Mouse (Mus musculus): ENCODE results near the gene Tha1. TPM values are rescaled to one million over a fixed set of nuclear protein-coding genes. Genes with fewer than 3 reads are reported as not detected.
A peak's percentile ranks its signal among the peaks of the same experiment; 100 is the strongest.

Tha1 gene
- total and polyA plus RNA-seq, 2 experiments from 2014 or later = 2.9 to 8.2 TPM

DNA sequence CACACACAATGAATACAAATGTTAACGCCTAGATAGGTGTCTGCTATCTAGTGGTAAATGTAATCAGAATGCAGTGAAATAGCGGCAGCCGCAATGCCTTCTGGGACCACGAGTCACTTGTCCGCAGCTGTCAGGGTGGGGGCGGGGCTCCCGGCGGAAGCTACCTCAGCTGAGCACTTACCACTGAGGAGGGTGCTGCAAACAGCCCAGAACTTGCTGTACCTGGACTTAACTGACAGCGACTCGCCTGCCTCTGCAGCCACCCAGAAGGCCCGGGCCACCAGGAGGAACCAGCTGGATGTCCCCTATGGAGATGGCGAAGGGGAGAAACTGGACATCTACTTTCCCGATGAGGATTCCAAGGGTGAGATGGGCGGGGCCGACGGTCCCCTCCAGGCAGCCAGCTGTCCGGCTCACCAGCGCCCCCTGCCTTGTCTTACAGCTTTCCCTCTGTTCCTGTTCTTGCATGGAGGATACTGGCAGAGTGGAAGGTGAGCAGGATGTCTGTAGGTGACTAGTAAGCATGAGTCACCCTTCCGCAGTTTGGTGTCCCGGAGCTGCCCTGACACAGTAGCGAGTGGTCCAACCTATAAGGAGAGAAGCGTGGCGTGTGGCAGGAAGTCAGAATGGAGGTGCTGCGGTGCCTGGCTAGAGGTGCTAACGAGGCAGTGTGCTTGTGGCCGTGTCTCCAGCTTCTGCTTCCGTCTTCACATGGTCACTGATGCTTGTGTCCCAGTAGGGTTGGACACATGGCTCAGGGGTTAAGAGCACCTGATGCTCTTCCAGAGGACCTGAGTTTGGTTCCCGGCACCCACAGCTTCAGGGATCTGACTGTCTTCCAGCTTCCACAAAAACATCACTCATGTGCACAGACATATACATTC is 41.0 kb downstream of the Tha1 start:
- H3K4me1 ChIP-seq (ENCODE audit: insufficient read depth) = no peaks in the 10 kb centered on the region
- H3K36me3 ChIP-seq (ENCODE audit: insufficient read depth) = no peaks in the 10 kb centered on the region
- peak overlapping the region; percentile 44 for H3K4me2 ChIP-seq (ENCODE audit: low read depth)
- peak; percentile 71 for TF ChIP-seq CTCF (IDR thresholded peaks at IDR 0.05; ENCODE audit: low read depth)
- DNase-seq (peak; percentile 84), ATAC-seq (peak; percentile 85)
- 20% methylated on average over 28 of the region's 28 CpGs for WGBS
- no peaks in the 10 kb centered on the region for H3K27me3 ChIP-seq (ENCODE audit: insufficient read depth, low read length)
- peak overlapping the region; percentile 33 for H3K9ac ChIP-seq
- H3K4me3 ChIP-seq (ENCODE audit: low read depth, low read length) = peak overlapping the region; percentile 30
- H3K27ac ChIP-seq (ENCODE audit: low read depth, low read length) = peak overlapping the region; percentile 45; the same call in 1 of the 2 replicates
- H3K9me3 ChIP-seq (ENCODE audit: low read length) = no peaks in the 10 kb centered on the region

DNA sequence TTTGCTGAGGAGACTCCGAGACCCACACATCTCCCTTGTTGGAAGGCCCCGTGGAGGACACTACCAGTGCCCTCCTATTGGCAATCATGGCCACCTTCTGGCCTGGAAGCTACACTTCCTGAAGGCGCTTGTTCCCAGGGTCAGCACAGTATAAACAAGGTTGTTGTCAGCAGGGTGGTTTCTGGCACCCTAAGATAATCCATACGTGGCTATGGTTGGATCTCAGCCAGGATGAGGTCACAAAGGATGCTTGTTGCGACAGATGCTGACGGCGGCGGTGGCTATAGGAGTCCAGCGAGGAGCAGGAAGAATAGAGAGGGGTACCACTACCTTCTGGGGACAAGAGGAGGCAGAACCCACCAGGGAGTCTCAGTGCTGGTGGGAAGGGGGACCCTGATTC is 42.9 kb downstream of the Tha1 start:
- no peak overlapping the region for H3K27ac ChIP-seq (ENCODE audit: low read depth, low read length)
- no peak overlapping the region for H3K4me3 ChIP-seq (ENCODE audit: low read depth, low read length)
- H3K9ac ChIP-seq = no peak overlapping the region
- ATAC-seq (no peak), DNase-seq (no peak)
- H3K4me1 ChIP-seq (ENCODE audit: insufficient read depth) = peaks cover 2% of the 10 kb centered on the region; the same call in 1 of the 2 replicates
- no peak for TF ChIP-seq CTCF (IDR thresholded peaks at IDR 0.05; ENCODE audit: low read depth)
- 55% methylated on average over 9 of the region's 9 CpGs for WGBS
- H3K4me2 ChIP-seq (ENCODE audit: low read depth) = no peak overlapping the region
- H3K36me3 ChIP-seq (ENCODE audit: insufficient read depth) = no peaks in the 10 kb centered on the region
- H3K9me3 ChIP-seq (ENCODE audit: low read length) = no peaks in the 10 kb centered on the region
- H3K27me3 ChIP-seq (ENCODE audit: insufficient read depth, low read length) = no peaks in the 10 kb centered on the region

DNA sequence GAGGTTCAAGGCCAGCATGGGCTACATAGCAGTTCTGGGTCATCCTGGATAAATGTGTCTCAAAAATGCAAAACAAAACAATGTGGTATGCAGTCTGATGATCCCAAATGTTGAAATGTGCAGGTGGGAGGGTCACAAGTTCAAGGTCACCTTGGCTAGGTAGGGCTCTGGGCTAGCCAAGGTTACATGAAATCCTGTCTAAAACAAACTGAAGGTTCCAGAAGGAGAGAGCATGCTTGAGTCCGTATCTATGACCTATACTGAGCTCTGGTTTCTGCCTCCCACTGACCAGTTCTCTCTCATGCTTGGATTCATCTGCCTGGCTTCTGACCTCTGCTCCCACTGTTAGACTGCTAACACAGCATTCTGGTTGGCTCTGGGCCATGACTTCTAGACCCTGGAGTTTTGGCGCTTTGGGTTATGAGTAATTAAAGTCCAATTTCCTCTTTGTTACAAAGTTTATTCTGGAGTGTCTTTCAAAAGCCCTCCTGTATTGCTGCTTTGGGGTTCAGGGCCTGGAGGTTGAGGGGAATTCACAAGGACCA is 43.5 kb downstream of the Tha1 start:
- H3K27ac ChIP-seq (ENCODE audit: low read depth, low read length) = no peak overlapping the region
- no peaks in the 10 kb centered on the region for H3K27me3 ChIP-seq (ENCODE audit: insufficient read depth, low read length)
- H3K9me3 ChIP-seq (ENCODE audit: low read length) = no peaks in the 10 kb centered on the region
- DNase-seq (no peak), ATAC-seq (no peak)
- 81% methylated on average over 2 of the region's 2 CpGs for WGBS
- H3K9ac ChIP-seq = no peak overlapping the region
- no peak overlapping the region for H3K4me2 ChIP-seq (ENCODE audit: low read depth)
- no peaks in the 10 kb centered on the region for H3K36me3 ChIP-seq (ENCODE audit: insufficient read depth)
- peaks cover 5% of the 10 kb centered on the region; the same call in 1 of the 2 replicates for H3K4me1 ChIP-seq (ENCODE audit: insufficient read depth)
- no peak for TF ChIP-seq CTCF (IDR thresholded peaks at IDR 0.05; ENCODE audit: low read depth)
- H3K4me3 ChIP-seq (ENCODE audit: low read depth, low read length) = no peak overlapping the region

DNA sequence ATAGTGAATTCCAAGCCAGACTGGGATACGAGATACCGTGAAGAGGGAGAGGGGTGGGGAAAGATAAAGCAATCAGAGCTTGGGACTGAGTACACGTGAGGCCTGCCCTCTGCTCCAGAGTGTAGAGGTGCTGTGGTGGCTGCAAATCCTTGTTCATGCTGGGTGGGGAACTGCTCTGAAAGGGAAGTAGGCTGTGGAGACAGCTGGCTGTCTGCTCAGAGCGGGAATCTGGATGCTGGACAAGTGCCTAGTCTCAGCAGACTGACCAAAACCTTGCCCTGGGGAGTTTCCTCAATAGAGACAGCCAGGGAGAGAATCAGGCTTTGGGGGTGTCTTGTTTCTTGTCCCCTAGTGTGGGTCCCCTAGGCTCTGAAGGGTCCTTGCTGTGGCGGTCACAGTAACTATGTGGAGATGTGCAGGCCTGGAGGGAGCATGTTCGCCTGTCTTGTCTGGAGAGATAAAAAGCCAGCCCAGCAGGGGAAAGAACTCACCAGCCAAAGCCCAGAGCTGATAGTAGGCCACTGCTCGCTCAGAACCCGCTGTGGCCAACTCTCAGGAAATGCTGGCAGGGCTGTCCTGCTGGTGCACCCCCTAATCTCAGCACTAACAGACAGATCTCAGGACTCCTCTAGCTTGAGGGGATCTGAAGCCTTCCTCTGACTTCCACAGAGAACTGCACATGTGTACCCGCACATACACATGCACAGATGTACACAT is 44.2 kb downstream of the Tha1 start:
- Histone ChIP-seq H3K9me3 (ENCODE audit: low read length) (no peaks in the 10 kb centered on the region), H3K27me3 (ENCODE audit: insufficient read depth, low read length) (no peaks in the 10 kb centered on the region), H3K4me2 (ENCODE audit: low read depth) (no peak overlapping the region), H3K4me1 (ENCODE audit: insufficient read depth) (peaks cover 5% of the 10 kb centered on the region; the same call in 1 of the 2 replicates), H3K9ac (no peak overlapping the region), H3K4me3 (ENCODE audit: low read depth, low read length) (no peak overlapping the region), H3K36me3 (ENCODE audit: insufficient read depth) (no peaks in the 10 kb centered on the region), H3K27ac (ENCODE audit: low read depth, low read length) (peak overlapping the region; percentile 35; the same call in 1 of the 2 replicates)
- DNase-seq (no peak), ATAC-seq (no peak)
- TF ChIP-seq CTCF (IDR thresholded peaks at IDR 0.05; ENCODE audit: low read depth) = no peak
- 47% methylated on average over 9 of the region's 9 CpGs for WGBS

DNA sequence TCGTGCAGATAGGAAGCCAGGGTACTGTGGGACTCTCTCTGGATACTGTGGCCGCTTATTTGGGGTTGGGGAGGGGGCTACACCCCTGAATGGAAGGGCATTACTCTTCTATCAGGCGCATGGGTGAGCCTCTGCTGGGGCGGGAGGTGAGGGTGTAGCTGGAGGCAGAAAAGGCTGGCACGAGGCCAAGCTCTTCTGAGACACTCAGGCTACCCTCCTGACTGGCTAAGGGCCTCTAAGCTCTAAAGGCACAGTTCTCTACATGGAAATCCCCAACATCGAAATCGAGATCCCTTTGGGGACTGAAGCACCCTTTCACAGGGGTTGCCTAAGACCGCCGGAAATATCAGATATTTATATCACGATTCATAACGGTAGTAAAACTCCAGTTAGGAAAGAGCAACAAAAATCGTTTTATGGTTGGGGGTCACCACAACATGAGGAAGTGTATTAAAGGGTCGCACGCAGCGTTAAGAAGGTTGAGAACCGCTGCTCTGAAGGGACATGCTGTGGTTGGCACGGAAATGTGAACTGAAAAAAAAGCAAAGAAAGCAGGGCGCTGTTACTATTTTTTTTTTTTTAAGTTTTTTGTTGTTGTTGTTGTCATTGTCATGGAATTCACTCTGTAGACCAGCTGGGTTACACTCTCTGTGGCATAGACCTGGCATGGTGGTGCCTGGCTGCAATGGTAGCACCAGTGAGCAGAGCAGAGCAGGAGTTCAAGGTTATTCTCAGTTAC is 45.0 kb downstream of the Tha1 start:
- WGBS = 76% methylated on average over 18 of the region's 18 CpGs
- Histone ChIP-seq H3K27me3 (ENCODE audit: insufficient read depth, low read length) (no peaks in the 10 kb centered on the region), H3K4me2 (ENCODE audit: low read depth) (no peak overlapping the region), H3K4me1 (ENCODE audit: insufficient read depth) (peaks cover 5% of the 10 kb centered on the region; the same call in 1 of the 2 replicates), H3K9me3 (ENCODE audit: low read length) (no peaks in the 10 kb centered on the region), H3K9ac (no peak overlapping the region), H3K27ac (ENCODE audit: low read depth, low read length) (no peak overlapping the region), H3K36me3 (ENCODE audit: insufficient read depth) (no peaks in the 10 kb centered on the region), H3K4me3 (ENCODE audit: low read depth, low read length) (no peak overlapping the region)
- ATAC-seq = no peak
- no peak for DNase-seq
- no peak for TF ChIP-seq CTCF (IDR thresholded peaks at IDR 0.05; ENCODE audit: low read depth)

DNA sequence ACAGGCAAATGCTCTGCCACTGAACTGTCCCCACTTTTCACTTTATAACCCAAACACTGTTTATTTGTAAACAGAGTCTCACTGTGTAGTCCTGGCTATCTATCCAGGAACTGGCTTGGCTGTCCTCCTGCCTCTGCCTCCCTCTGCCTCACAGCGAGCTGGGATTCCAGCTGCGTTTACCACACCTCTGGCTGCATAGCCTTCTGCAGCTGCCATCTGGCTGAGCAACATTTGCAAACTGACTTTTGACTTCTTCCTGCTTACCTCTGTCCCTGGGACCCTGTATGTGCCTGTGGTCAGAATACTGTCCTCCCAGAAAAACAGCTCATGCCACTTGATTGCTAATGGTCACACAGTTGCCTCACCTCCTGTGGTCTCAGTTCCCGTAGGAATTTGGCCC is 45.9 kb downstream of the Tha1 start:
- no peaks in the 10 kb centered on the region for H3K36me3 ChIP-seq (ENCODE audit: insufficient read depth)
- H3K27ac ChIP-seq (ENCODE audit: low read depth, low read length) = no peak overlapping the region
- DNase-seq = no peak
- peaks cover 5% of the 10 kb centered on the region; the same call in 1 of the 2 replicates for H3K4me1 ChIP-seq (ENCODE audit: insufficient read depth)
- H3K4me2 ChIP-seq (ENCODE audit: low read depth) = no peak overlapping the region
- 76% methylated on average over 3 of the region's 3 CpGs for WGBS
- no peak overlapping the region for H3K4me3 ChIP-seq (ENCODE audit: low read depth, low read length)
- H3K27me3 ChIP-seq (ENCODE audit: insufficient read depth, low read length) = no peaks in the 10 kb centered on the region
- no peak for ATAC-seq
- TF ChIP-seq CTCF (IDR thresholded peaks at IDR 0.05; ENCODE audit: low read depth) = no peak
- H3K9ac ChIP-seq = no peak overlapping the region
- no peaks in the 10 kb centered on the region for H3K9me3 ChIP-seq (ENCODE audit: low read length)
